Mouse (Mus musculus): Measurements from ENCODE around the gene Tipin. TPM values are rescaled to one million over a fixed set of nuclear protein-coding genes. Genes with fewer than 3 reads are reported as not detected.

The Tipin gene
- polyA plus RNA-seq, 1 experiment from 2014 or later, result 90.3 TPM

Other genes starting within 250 kb of the Tipin start
- gene Lctl, start 164.4 kb upstream of the Tipin start, polyA plus RNA-seq (2015; fragmentation: Nextera tagmentation; extraction: Ambion mirVana), result 0.12 TPM in 1 of 2 replicates, not detected in the other
- 6.5 and 7.3 TPM in 2 replicates for gene Zwilch, start 108.5 kb upstream of the Tipin start, polyA plus RNA-seq (2015; fragmentation: Nextera tagmentation; extraction: Ambion mirVana)
- gene Rpl4, start 108.2 kb upstream of the Tipin start, polyA plus RNA-seq (2015; fragmentation: Nextera tagmentation; extraction: Ambion mirVana), result 659 and 664 TPM in 2 replicates
- gene Snapc5, start 102.3 kb upstream of the Tipin start, polyA plus RNA-seq (2015; fragmentation: Nextera tagmentation; extraction: Ambion mirVana), result 40.5 and 40.8 TPM in 2 replicates
- 2.9 and 3.1 TPM in 2 replicates for gene Uchl4, start 46.4 kb upstream of the Tipin start, polyA plus RNA-seq (2015; fragmentation: Nextera tagmentation; extraction: Ambion mirVana)
- 51.2 and 52.0 TPM in 2 replicates for gene Map2k1, start 27.9 kb upstream of the Tipin start, polyA plus RNA-seq (2015; fragmentation: Nextera tagmentation; extraction: Ambion mirVana)
- 20.1 and 21.4 TPM in 2 replicates for gene Dis3l, start 59.7 kb downstream of the Tipin start, polyA plus RNA-seq (2015; fragmentation: Nextera tagmentation; extraction: Ambion mirVana)
- 14.7 and 15.7 TPM in 2 replicates for gene Megf11, start 104.0 kb downstream of the Tipin start, polyA plus RNA-seq (2015; fragmentation: Nextera tagmentation; extraction: Ambion mirVana)

Data from hindbrain, embryonic 13.5 days (tissue).